Mouse (Mus musculus) liver (tissue): ENCODE measurements around the gene Ivd.

Source experiments
- DNase-seq: peaks from one replicate; pipeline ENCODE4 v3.0.0-alpha.2; 2020; ENCODE audit warnings: mixed read lengths

Ivd gene

GRCm38 (mm10) chr2:118910605-118911278 is 49.0 kb downstream of the Ivd start:
- DNase-seq, result no peak

GRCm38 (mm10) chr2:118912706-118913105 is 51.0 kb downstream of the Ivd start:
- DNase-seq, result no peak

- no peak for DNase-seq
Measured at GRCm38 (mm10) chr2:118913551-118914276, 52.0 kb downstream of the Ivd start.

GRCm38 (mm10) chr2:118914685-118915084 is 52.9 kb downstream of the Ivd start:
- DNase-seq, result no peak

- no peak for DNase-seq
Measured at GRCm38 (mm10) chr2:118916436-118916835, 54.7 kb downstream of the Ivd start.

- no peak for DNase-seq
Measured at GRCm38 (mm10) chr2:118918543-118918942, 56.8 kb downstream of the Ivd start.

- no peak for DNase-seq
Measured at GRCm38 (mm10) chr2:118920428-118920827, 58.7 kb downstream of the Ivd start.

GRCm38 (mm10) chr2:118925952-118926351 is 64.2 kb downstream of the Ivd start:
- no peak for DNase-seq

GRCm38 (mm10) chr2:118926361-118926997 is 64.7 kb downstream of the Ivd start, which contains the start of gene Chst14:
TSS of gene Chst14 (plus strand) at chr2:118926496.
- peak; percentile 88 for DNase-seq

GRCm38 (mm10) chr2:118926998-118927739 is 65.4 kb downstream of the Ivd start:
- DNase-seq, result no peak
